Mouse (Mus musculus) sigmoid colon, adult 10 weeks (tissue): ENCODE data around the gene Bcl11a. TPM values are rescaled to one million over a fixed set of nuclear protein-coding genes. Genes with fewer than 3 reads are reported as not detected.

Source experiments
- polyA plus RNA-seq: library from polyadenylated mRNA; stranded (reverse); fragments of 350-450 nt; fragmentation: Illumina TruSeq; extraction: RNeasy Lipid Tissue Mini Kit (QIAGEN cat#74804); gene quantifications from one replicate; pipeline ENCODE4 v1.2.3, GENCODE M21; 2014; ENCODE audit warnings: low read depth, low replicate concordance

Gene Bcl11a
- 11.3 TPM for polyA plus RNA-seq

GRCm38 (mm10) chr11:24077795-24078705, at the start of gene Bcl11a:
Bcl11a (plus strand) TSS chr11:24078056.

GRCm38 (mm10) chr11:24074634-24075104, 3.2 kb upstream of the Bcl11a start, which contains the start of gene A830031A19Rik:
A830031A19Rik (minus strand) TSS chr11:24075054.

Other genes with a start within 250 kb of the Bcl11a start
- gene Papolg, start 182.8 kb upstream of the Bcl11a start, polyA plus RNA-seq: 61.3 TPM
- gene A830031A19Rik, start 3.0 kb upstream of the Bcl11a start, polyA plus RNA-seq: not detected